Mouse (Mus musculus) ovary, postnatal 10 days (tissue): ENCODE results near the gene Med26.

Experiments used
- DNase-seq: peaks from one replicate; pipeline ENCODE4 v3.0.0; 2022; ENCODE audit warnings: low spot score

Gene Med26

GRCm38 (mm10) chr8:72547122-72547801, 808 bp downstream of the Med26 start:
- peak; percentile 19 for DNase-seq

GRCm38 (mm10) chr8:72539234-72539633, 8.8 kb downstream of the Med26 start:
- no peak for DNase-seq

GRCm38 (mm10) chr8:72534888-72535287, 13.2 kb downstream of the Med26 start:
- no peak for DNase-seq

GRCm38 (mm10) chr8:72532103-72532502, 16.0 kb downstream of the Med26 start:
- no peak for DNase-seq

GRCm38 (mm10) chr8:72521888-72522287, 26.2 kb downstream of the Med26 start:
- DNase-seq, result no peak

- DNase-seq, result no peak
These were observed 30.6 kb downstream of the Med26 start for GRCm38 (mm10) chr8:72517421-72517988.

GRCm38 (mm10) chr8:72513158-72513557, 34.9 kb downstream of the Med26 start:
- no peak for DNase-seq

GRCm38 (mm10) chr8:72512648-72513047, 35.4 kb downstream of the Med26 start:
- DNase-seq, result no peak

- DNase-seq, result no peak
These were observed 40.6 kb downstream of the Med26 start for GRCm38 (mm10) chr8:72507505-72507904.

- DNase-seq, result no peak
These were observed 43.3 kb downstream of the Med26 start for GRCm38 (mm10) chr8:72504637-72505314.

- DNase-seq, result no peak
These were observed 43.9 kb downstream of the Med26 start for GRCm38 (mm10) chr8:72504137-72504536.

GRCm38 (mm10) chr8:72500521-72500931, 47.5 kb downstream of the Med26 start:
- DNase-seq, result no peak

- no peak for DNase-seq
These were observed 48.4 kb downstream of the Med26 start for GRCm38 (mm10) chr8:72499521-72500284.

GRCm38 (mm10) chr8:72498527-72498926, 49.5 kb downstream of the Med26 start:
- no peak for DNase-seq

GRCm38 (mm10) chr8:72497911-72498310, 50.2 kb downstream of the Med26 start:
- DNase-seq, result no peak

GRCm38 (mm10) chr8:72496217-72496616, 51.9 kb downstream of the Med26 start:
- no peak for DNase-seq

- no peak for DNase-seq
These were observed 52.5 kb downstream of the Med26 start for GRCm38 (mm10) chr8:72495411-72496111.

- no peak for DNase-seq
These were observed 54.7 kb downstream of the Med26 start for GRCm38 (mm10) chr8:72493381-72493780.

GRCm38 (mm10) chr8:72492622-72493081, 55.4 kb downstream of the Med26 start:
- DNase-seq, result peak; percentile 94

- peak; percentile 7 for DNase-seq
These were observed 56.1 kb downstream of the Med26 start, which contains the start of gene Slc35e1 for GRCm38 (mm10) chr8:72491680-72492621. TSS of gene Slc35e1 (minus strand) at chr8:72492614.

GRCm38 (mm10) chr8:72491017-72491416, 57.1 kb downstream of the Med26 start:
- DNase-seq, result no peak
